Mouse (Mus musculus): ENCODE data around the gene Camk1g. TPM values are rescaled to one million over a fixed set of nuclear protein-coding genes. Genes with fewer than 3 reads are reported as not detected.
A peak's percentile ranks its signal among the peaks of the same experiment; 100 is the strongest.

Camk1g gene
- polyA plus RNA-seq, 1 experiment from 2014 or later, result 6.9 TPM

GRCm38 (mm10) chr1:193346908-193347307, 23.2 kb downstream of the Camk1g start:
- Histone ChIP-seq H3K9ac (no peak overlapping the region), H3K4me2 (no peak overlapping the region), H3K27me3 (replicated peaks) (no peaks in the 10 kb centered on the region), H3K27ac (ENCODE audit: poor library complexity, severe bottlenecking) (no peak overlapping the region), H3K36me3 (peaks cover 30% of the 10 kb centered on the region; the same call in 1 of the 2 replicates), H3K4me1 (replicated peaks) (0 out of 2 replicates have a peak, but pooled peaks cover 3% of the 10 kb centered on the region), H3K9me3 (replicated peaks) (no peaks in the 10 kb centered on the region), H3K4me3 (no peak overlapping the region)
- no peak for ATAC-seq (ENCODE audit: insufficient number of reproducible peaks, low FRiP score)
- 48% methylated on average over 3 of the region's 3 CpGs for WGBS

- no peaks in the 10 kb centered on the region for H3K9me3 ChIP-seq (replicated peaks)
- H3K4me2 ChIP-seq, result no peak overlapping the region
- ATAC-seq (ENCODE audit: insufficient number of reproducible peaks, low FRiP score), result no peak
- H3K9ac ChIP-seq, result no peak overlapping the region
- H3K4me3 ChIP-seq, result no peak overlapping the region
- H3K27me3 ChIP-seq (replicated peaks), result 0 out of 2 replicates have a peak, but pooled peaks cover 8% of the 10 kb centered on the region
- H3K36me3 ChIP-seq, result peaks cover 17% of the 10 kb centered on the region; the same call in 1 of the 2 replicates
- H3K27ac ChIP-seq (ENCODE audit: poor library complexity, severe bottlenecking), result no peak overlapping the region
- H3K4me1 ChIP-seq (replicated peaks), result 0 out of 2 replicates have a peak, but pooled peaks cover 3% of the 10 kb centered on the region
- 43% methylated on average over 2 of the region's 2 CpGs for WGBS
Measured at GRCm38 (mm10) chr1:193344976-193345375, 25.1 kb downstream of the Camk1g start.

GRCm38 (mm10) chr1:193343853-193344252, 26.2 kb downstream of the Camk1g start:
- H3K36me3 ChIP-seq, result 0 out of 2 replicates have a peak, but pooled peaks cover 7% of the 10 kb centered on the region
- H3K27me3 ChIP-seq (replicated peaks), result peaks cover 14% of the 10 kb centered on the region; the same call in 1 of the 2 replicates
- H3K4me1 ChIP-seq (replicated peaks), result 0 out of 2 replicates have a peak, but pooled peaks cover 3% of the 10 kb centered on the region
- no peak overlapping the region for H3K9ac ChIP-seq
- no peak overlapping the region for H3K4me3 ChIP-seq
- 69% methylated on average over 4 of the region's 4 CpGs for WGBS
- H3K4me2 ChIP-seq, result no peak overlapping the region
- no peak for ATAC-seq (ENCODE audit: insufficient number of reproducible peaks, low FRiP score)
- no peaks in the 10 kb centered on the region for H3K9me3 ChIP-seq (replicated peaks)
- no peak overlapping the region for H3K27ac ChIP-seq (ENCODE audit: poor library complexity, severe bottlenecking)

GRCm38 (mm10) chr1:193342198-193342946, 27.7 kb downstream of the Camk1g start:
- Histone ChIP-seq H3K27me3 (replicated peaks) (peaks cover 14% of the 10 kb centered on the region; the same call in 1 of the 2 replicates), H3K27ac (ENCODE audit: poor library complexity, severe bottlenecking) (no peak overlapping the region), H3K9ac (no peak overlapping the region), H3K36me3 (0 out of 2 replicates have a peak, but pooled peaks cover 2% of the 10 kb centered on the region), H3K4me1 (replicated peaks) (peaks cover 13% of the 10 kb centered on the region; the same call in 1 of the 2 replicates), H3K9me3 (replicated peaks) (no peaks in the 10 kb centered on the region), H3K4me2 (no peak overlapping the region), H3K4me3 (no peak overlapping the region)
- no peak for ATAC-seq (ENCODE audit: insufficient number of reproducible peaks, low FRiP score)
- 83% methylated on average over 5 of the region's 5 CpGs for WGBS

- H3K27ac ChIP-seq (ENCODE audit: poor library complexity, severe bottlenecking), result no peak overlapping the region
- H3K4me1 ChIP-seq (replicated peaks), result peaks cover 45% of the 10 kb centered on the region
- H3K36me3 ChIP-seq, result no peaks in the 10 kb centered on the region
- peaks cover 14% of the 10 kb centered on the region; the same call in 1 of the 2 replicates for H3K27me3 ChIP-seq (replicated peaks)
- WGBS, result 85% methylated on average over 9 of the region's 9 CpGs
- no peak overlapping the region for H3K9ac ChIP-seq
- no peak overlapping the region for H3K4me3 ChIP-seq
- H3K4me2 ChIP-seq, result no peak overlapping the region
- ATAC-seq (ENCODE audit: insufficient number of reproducible peaks, low FRiP score), result no peak
- H3K9me3 ChIP-seq (replicated peaks), result no peaks in the 10 kb centered on the region
Measured at GRCm38 (mm10) chr1:193338363-193338995, 31.6 kb downstream of the Camk1g start.

- Histone ChIP-seq H3K27ac (ENCODE audit: poor library complexity, severe bottlenecking) (no peak overlapping the region), H3K9me3 (replicated peaks) (no peaks in the 10 kb centered on the region), H3K36me3 (no peaks in the 10 kb centered on the region), H3K4me2 (no peak overlapping the region), H3K27me3 (replicated peaks) (peaks cover 14% of the 10 kb centered on the region; the same call in 1 of the 2 replicates), H3K4me3 (no peak overlapping the region), H3K4me1 (replicated peaks) (peaks cover 51% of the 10 kb centered on the region), H3K9ac (no peak overlapping the region)
- WGBS, result 34% methylated on average over 4 of the region's 4 CpGs
- ATAC-seq (ENCODE audit: insufficient number of reproducible peaks, low FRiP score), result no peak
Measured at GRCm38 (mm10) chr1:193337787-193338310, 32.2 kb downstream of the Camk1g start.

GRCm38 (mm10) chr1:193337018-193337321, 33.1 kb downstream of the Camk1g start:
- no peak overlapping the region for H3K4me2 ChIP-seq
- no peak overlapping the region for H3K27ac ChIP-seq (ENCODE audit: poor library complexity, severe bottlenecking)
- ATAC-seq (ENCODE audit: insufficient number of reproducible peaks, low FRiP score), result no peak
- no peaks in the 10 kb centered on the region for H3K36me3 ChIP-seq
- peaks cover 14% of the 10 kb centered on the region; the same call in 1 of the 2 replicates for H3K27me3 ChIP-seq (replicated peaks)
- no peak overlapping the region for H3K9ac ChIP-seq
- peaks cover 60% of the 10 kb centered on the region for H3K4me1 ChIP-seq (replicated peaks)
- no peak overlapping the region for H3K4me3 ChIP-seq
- H3K9me3 ChIP-seq (replicated peaks), result no peaks in the 10 kb centered on the region
- 82% methylated on average over 9 of the region's 9 CpGs for WGBS

GRCm38 (mm10) chr1:193336122-193337017, 33.7 kb downstream of the Camk1g start:
- peaks cover 66% of the 10 kb centered on the region for H3K4me1 ChIP-seq (replicated peaks)
- ATAC-seq (ENCODE audit: insufficient number of reproducible peaks, low FRiP score), result no peak
- H3K9me3 ChIP-seq (replicated peaks), result no peaks in the 10 kb centered on the region
- no peak overlapping the region for H3K4me2 ChIP-seq
- peak overlapping the region; percentile 66 for H3K27ac ChIP-seq (ENCODE audit: poor library complexity, severe bottlenecking)
- H3K36me3 ChIP-seq, result no peaks in the 10 kb centered on the region
- no peak overlapping the region for H3K9ac ChIP-seq
- H3K27me3 ChIP-seq (replicated peaks), result peaks cover 14% of the 10 kb centered on the region; the same call in 1 of the 2 replicates
- no peak overlapping the region for H3K4me3 ChIP-seq
- 63% methylated on average over 7 of the region's 7 CpGs for WGBS

GRCm38 (mm10) chr1:193334546-193334945, 35.6 kb downstream of the Camk1g start:
- 65% methylated on average over 6 of the region's 6 CpGs for WGBS
- H3K9ac ChIP-seq, result no peak overlapping the region
- ATAC-seq (ENCODE audit: insufficient number of reproducible peaks, low FRiP score), result no peak
- no peaks in the 10 kb centered on the region for H3K36me3 ChIP-seq
- H3K27me3 ChIP-seq (replicated peaks), result peaks cover 3% of the 10 kb centered on the region; the same call in 1 of the 2 replicates
- no peak overlapping the region for H3K4me3 ChIP-seq
- no peak overlapping the region for H3K27ac ChIP-seq (ENCODE audit: poor library complexity, severe bottlenecking)
- no peak overlapping the region for H3K4me2 ChIP-seq
- H3K9me3 ChIP-seq (replicated peaks), result no peaks in the 10 kb centered on the region
- H3K4me1 ChIP-seq (replicated peaks), result peaks cover 75% of the 10 kb centered on the region

GRCm38 (mm10) chr1:193333776-193334175, 36.3 kb downstream of the Camk1g start:
- Histone ChIP-seq H3K4me3 (no peak overlapping the region), H3K9me3 (replicated peaks) (no peaks in the 10 kb centered on the region), H3K27me3 (replicated peaks) (no peaks in the 10 kb centered on the region), H3K36me3 (no peaks in the 10 kb centered on the region), H3K4me1 (replicated peaks) (peaks cover 75% of the 10 kb centered on the region), H3K27ac (ENCODE audit: poor library complexity, severe bottlenecking) (no peak overlapping the region), H3K9ac (no peak overlapping the region), H3K4me2 (no peak overlapping the region)
- 54% methylated on average over 3 of the region's 3 CpGs for WGBS
- ATAC-seq (ENCODE audit: insufficient number of reproducible peaks, low FRiP score), result no peak
